Mouse (Mus musculus) cerebellum, adult 9-10 months (tissue): Measurements from ENCODE around the gene Prss54.

Experiments used
- DNase-seq: peaks from one replicate; pipeline ENCODE4 v3.0.0; 2022

The Prss54 gene

GRCm38 (mm10) chr8:95549871-95550829 is 26.0 kb downstream of the Prss54 start:
- no peak for DNase-seq

GRCm38 (mm10) chr8:95547931-95548330 is 28.2 kb downstream of the Prss54 start:
- no peak for DNase-seq

GRCm38 (mm10) chr8:95546986-95547385 is 29.2 kb downstream of the Prss54 start:
- no peak for DNase-seq

GRCm38 (mm10) chr8:95545815-95546214 is 30.3 kb downstream of the Prss54 start:
- DNase-seq = no peak

- DNase-seq = no peak
These were observed 33.1 kb downstream of the Prss54 start for GRCm38 (mm10) chr8:95543065-95543464.

- no peak for DNase-seq
These were observed 33.9 kb downstream of the Prss54 start for GRCm38 (mm10) chr8:95542191-95542590.

- DNase-seq = no peak
These were observed 36.7 kb downstream of the Prss54 start for GRCm38 (mm10) chr8:95539487-95539886.

- peak; percentile 56 for DNase-seq
These were observed 42.4 kb downstream of the Prss54 start, which contains the start of gene Ccdc113 for GRCm38 (mm10) chr8:95533584-95534387. Gene Ccdc113 (plus strand): TSS chr8:95534085.

- DNase-seq = no peak
These were observed 43.9 kb downstream of the Prss54 start for GRCm38 (mm10) chr8:95532206-95532605.

- DNase-seq = no peak
These were observed 47.3 kb downstream of the Prss54 start for GRCm38 (mm10) chr8:95528750-95529310.

- DNase-seq = no peak
These were observed 47.9 kb downstream of the Prss54 start for GRCm38 (mm10) chr8:95528194-95528593.

GRCm38 (mm10) chr8:95523991-95524390 is 52.1 kb downstream of the Prss54 start:
- no peak for DNase-seq

GRCm38 (mm10) chr8:95516928-95517327 is 59.2 kb downstream of the Prss54 start:
- no peak for DNase-seq

GRCm38 (mm10) chr8:95513219-95513618 is 62.9 kb downstream of the Prss54 start:
- DNase-seq = no peak

- no peak for DNase-seq
These were observed 63.9 kb downstream of the Prss54 start for GRCm38 (mm10) chr8:95512257-95512656.
